Mouse (Mus musculus): ENCODE results near the gene Nsl1. TPM values are rescaled to one million over a fixed set of nuclear protein-coding genes. Genes with fewer than 3 reads are reported as not detected.

Gene Nsl1
- polyA plus RNA-seq, 1 experiment from 2014 or later, result 1.5 TPM

DNA sequence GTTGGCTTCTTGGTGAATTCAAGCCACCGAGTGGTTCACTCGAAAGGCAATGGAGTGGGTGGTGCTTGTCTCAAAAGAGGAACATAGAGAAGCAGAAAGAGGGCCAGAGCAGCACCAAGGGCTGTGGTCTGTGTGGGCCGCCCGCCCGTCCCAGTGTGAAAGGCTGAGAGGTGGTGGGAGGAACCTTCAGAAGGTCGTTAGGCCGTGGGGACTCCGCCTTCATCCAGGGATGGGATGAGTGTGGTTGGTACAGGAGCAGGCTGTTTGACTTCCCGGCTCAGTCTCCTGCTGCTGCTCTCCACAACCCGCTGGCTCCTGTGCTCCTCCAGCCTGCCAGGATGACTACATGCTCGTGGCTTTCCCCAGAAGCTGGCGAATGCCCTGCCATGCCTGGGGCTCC lies 22.8 kb downstream of the Nsl1 start:
- Histone ChIP-seq H3K9ac (replicated peaks; ENCODE audit: low read depth) (no peak overlapping the region), H3K27ac (ENCODE audit: low read length) (no peak overlapping the region), H3K36me3 (ENCODE audit: insufficient read depth, low read length) (no peaks in the 10 kb centered on the region), H3K4me2 (replicated peaks; ENCODE audit: low read depth, low read length) (no peak overlapping the region), H3K27me3 (replicated peaks; ENCODE audit: insufficient read depth, low read length) (no peaks in the 10 kb centered on the region), H3K9me3 (ENCODE audit: low read length) (no peaks in the 10 kb centered on the region), H3K4me3 (ENCODE audit: low read depth, low read length) (no peak overlapping the region), H3K4me1 (ENCODE audit: insufficient read depth, low read depth, low read length) (no peaks in the 10 kb centered on the region)
- ATAC-seq (peak; percentile 17), DNase-seq (ENCODE audit: low spot score) (no peak)
- TF ChIP-seq CTCF (IDR thresholded peaks at IDR 0.05), result no peak
- no peak for TF ChIP-seq EP300 (IDR thresholded peaks at IDR 0.05)
- 63% methylated on average over 12 of the region's 12 CpGs for WGBS

DNA sequence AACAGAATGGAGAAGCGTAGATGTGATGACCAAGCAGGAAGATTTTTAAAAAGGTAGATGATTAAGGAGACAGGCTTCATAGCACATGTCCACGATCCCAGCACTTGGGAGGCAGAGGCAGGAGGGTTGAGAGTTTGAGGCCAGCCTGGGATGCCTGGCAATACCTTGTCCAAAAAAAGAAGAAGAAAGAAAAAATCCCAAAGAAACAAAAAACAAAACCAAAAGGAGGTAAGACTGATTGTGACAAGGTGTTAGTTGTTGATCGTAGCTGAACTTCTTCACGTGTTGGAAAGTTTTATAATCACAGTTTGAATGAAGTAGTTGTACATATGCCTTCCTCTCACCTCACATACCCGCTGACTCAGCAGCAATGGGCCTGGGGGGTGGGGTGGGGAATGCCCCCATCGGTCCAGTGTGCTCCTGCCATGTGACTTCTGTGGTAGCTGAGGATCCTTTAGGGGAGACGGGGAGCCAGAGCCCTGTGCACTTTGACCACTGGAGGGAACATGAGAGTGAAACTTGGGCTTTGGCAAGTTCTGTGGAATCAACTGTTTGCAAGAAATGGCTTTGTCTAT lies 23.6 kb downstream of the Nsl1 start:
- Histone ChIP-seq H3K9ac (replicated peaks; ENCODE audit: low read depth) (no peak overlapping the region), H3K4me3 (ENCODE audit: low read depth, low read length) (no peak overlapping the region), H3K9me3 (ENCODE audit: low read length) (no peaks in the 10 kb centered on the region), H3K36me3 (ENCODE audit: insufficient read depth, low read length) (no peaks in the 10 kb centered on the region), H3K27ac (ENCODE audit: low read length) (no peak overlapping the region), H3K4me1 (ENCODE audit: insufficient read depth, low read depth, low read length) (no peaks in the 10 kb centered on the region), H3K4me2 (replicated peaks; ENCODE audit: low read depth, low read length) (no peak overlapping the region), H3K27me3 (replicated peaks; ENCODE audit: insufficient read depth, low read length) (no peaks in the 10 kb centered on the region)
- whole genome bisulfite sequencing, result 65% methylated on average over 7 of the region's 7 CpGs
- DNase-seq (ENCODE audit: low spot score) (no peak), ATAC-seq (no peak)
- no peak for TF ChIP-seq EP300 (IDR thresholded peaks at IDR 0.05)
- TF ChIP-seq CTCF (IDR thresholded peaks at IDR 0.05), result peak; percentile 28; the same call in 1 of the 2 replicates

DNA sequence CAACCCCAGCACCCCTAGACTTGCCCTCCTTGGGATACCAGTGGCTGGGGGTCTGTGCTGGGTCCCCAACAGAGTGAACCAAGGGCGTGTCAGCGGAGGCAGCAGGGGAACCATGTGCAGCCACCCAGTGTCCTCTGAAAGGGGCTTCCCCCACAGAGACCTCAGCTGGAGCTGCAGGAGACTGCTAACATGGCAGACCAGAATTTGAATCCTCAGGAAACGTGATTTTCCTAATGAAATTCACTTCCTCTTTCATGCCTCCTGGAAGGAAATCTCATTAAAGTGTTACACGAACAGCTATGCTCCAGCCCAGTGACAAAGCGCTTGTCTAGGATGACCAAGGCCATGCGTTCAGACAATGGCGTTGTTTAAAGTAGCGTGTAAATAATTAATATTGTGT lies 24.1 kb downstream of the Nsl1 start:
- WGBS, result 58% methylated on average over 8 of the region's 8 CpGs
- Histone ChIP-seq H3K36me3 (ENCODE audit: insufficient read depth, low read length) (no peaks in the 10 kb centered on the region), H3K9me3 (ENCODE audit: low read length) (no peaks in the 10 kb centered on the region), H3K27ac (ENCODE audit: low read length) (no peak overlapping the region), H3K4me1 (ENCODE audit: insufficient read depth, low read depth, low read length) (no peaks in the 10 kb centered on the region), H3K4me2 (replicated peaks; ENCODE audit: low read depth, low read length) (no peak overlapping the region), H3K4me3 (ENCODE audit: low read depth, low read length) (no peak overlapping the region), H3K27me3 (replicated peaks; ENCODE audit: insufficient read depth, low read length) (no peaks in the 10 kb centered on the region), H3K9ac (replicated peaks; ENCODE audit: low read depth) (no peak overlapping the region)
- no peak for DNase-seq (ENCODE audit: low spot score)
- TF ChIP-seq EP300 (IDR thresholded peaks at IDR 0.05) (no peak), CTCF (IDR thresholded peaks at IDR 0.05) (no peak)
- no peak; the same call in 1 of the 2 replicates for ATAC-seq

DNA sequence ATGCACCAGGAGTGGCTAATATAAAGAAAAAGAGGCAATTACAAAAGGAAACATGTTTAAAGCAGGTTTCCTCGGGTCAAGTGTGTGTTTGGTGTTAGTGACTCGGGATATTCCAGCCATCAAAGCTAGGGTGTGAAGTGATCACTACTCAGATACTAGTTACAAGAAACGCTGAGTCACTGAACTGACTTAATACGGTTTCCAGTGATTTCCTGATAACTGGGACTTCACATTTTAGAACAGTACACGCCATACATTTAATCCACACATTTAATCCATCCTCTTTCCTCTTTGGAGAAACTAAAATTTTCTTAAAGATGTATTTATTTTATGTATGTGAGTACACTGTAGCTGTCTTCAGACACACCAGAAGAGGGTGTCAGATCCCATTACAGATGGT lies 25.1 kb downstream of the Nsl1 start:
- 57% methylated on average over 5 of the region's 5 CpGs for WGBS
- ATAC-seq, result no peak
- H3K27ac ChIP-seq (ENCODE audit: low read length), result no peak overlapping the region

DNA sequence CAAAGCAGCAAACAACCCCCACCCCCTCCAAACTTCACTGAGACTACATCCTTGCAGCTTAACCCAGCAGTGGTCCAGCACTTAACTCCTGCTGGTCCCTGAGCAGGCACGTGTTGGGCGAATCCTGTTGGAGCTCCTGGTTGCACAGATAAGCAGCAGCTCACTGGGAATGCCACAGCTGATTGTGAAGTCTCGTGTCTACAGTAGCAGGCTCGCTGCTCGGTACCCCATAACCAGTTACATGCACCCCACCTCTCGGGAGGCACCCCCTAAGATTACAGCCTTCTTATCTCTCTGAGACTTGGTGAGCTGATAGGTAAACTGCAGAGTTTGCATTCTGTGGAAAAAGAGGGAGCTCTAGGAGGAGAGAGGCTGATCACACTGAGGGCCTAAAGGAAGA lies 26.5 kb downstream of the Nsl1 start:
- DNase-seq (ENCODE audit: low spot score) (no peak), ATAC-seq (no peak)
- 50% methylated on average over 6 of the region's 6 CpGs for WGBS
- Histone ChIP-seq H3K4me3 (ENCODE audit: low read depth, low read length) (no peak overlapping the region), H3K4me2 (replicated peaks; ENCODE audit: low read depth, low read length) (no peak overlapping the region), H3K9ac (replicated peaks; ENCODE audit: low read depth) (no peak overlapping the region), H3K4me1 (ENCODE audit: insufficient read depth, low read depth, low read length) (peaks cover 7% of the 10 kb centered on the region; the same call in 1 of the 2 replicates), H3K9me3 (ENCODE audit: low read length) (no peaks in the 10 kb centered on the region), H3K27ac (ENCODE audit: low read length) (no peak overlapping the region), H3K27me3 (replicated peaks; ENCODE audit: insufficient read depth, low read length) (no peaks in the 10 kb centered on the region), H3K36me3 (ENCODE audit: insufficient read depth, low read length) (no peaks in the 10 kb centered on the region)
- no peak for TF ChIP-seq CTCF (IDR thresholded peaks at IDR 0.05)
- TF ChIP-seq EP300 (IDR thresholded peaks at IDR 0.05), result no peak

More for the DNA sequence above, 25.1 kb downstream of the Nsl1 start:
- H3K4me1 ChIP-seq (ENCODE audit: insufficient read depth, low read depth, low read length), result peaks cover 7% of the 10 kb centered on the region; the same call in 1 of the 2 replicates
- no peak for DNase-seq (ENCODE audit: low spot score)
- no peak overlapping the region for H3K4me2 ChIP-seq (replicated peaks; ENCODE audit: low read depth, low read length)
- H3K36me3 ChIP-seq (ENCODE audit: insufficient read depth, low read length), result no peaks in the 10 kb centered on the region
- H3K27me3 ChIP-seq (replicated peaks; ENCODE audit: insufficient read depth, low read length), result no peaks in the 10 kb centered on the region
- no peak for TF ChIP-seq CTCF (IDR thresholded peaks at IDR 0.05)
- no peak for TF ChIP-seq EP300 (IDR thresholded peaks at IDR 0.05)
- no peaks in the 10 kb centered on the region for H3K9me3 ChIP-seq (ENCODE audit: low read length)
- no peak overlapping the region for H3K4me3 ChIP-seq (ENCODE audit: low read depth, low read length)
- no peak overlapping the region for H3K9ac ChIP-seq (replicated peaks; ENCODE audit: low read depth)

DNA sequence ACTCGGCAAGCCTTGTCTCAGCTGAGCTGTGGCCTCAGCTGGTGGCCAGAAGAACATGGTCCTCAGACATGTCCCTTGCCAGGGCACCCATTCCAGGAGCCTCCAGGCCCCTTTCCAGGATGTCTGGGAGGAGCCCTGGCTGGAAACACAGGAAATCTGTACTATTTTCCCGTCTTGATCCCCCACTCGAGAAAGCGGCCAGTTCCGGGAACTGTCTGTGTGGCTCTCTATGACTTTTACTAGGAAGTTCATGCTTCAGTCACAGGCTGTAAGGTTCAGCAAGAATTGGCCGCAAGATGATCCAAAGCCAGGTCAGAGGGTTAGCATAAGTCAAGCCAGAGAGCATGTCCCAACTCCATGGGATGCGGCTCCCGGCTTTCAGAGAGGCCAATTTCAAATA lies 29.2 kb downstream of the Nsl1 start:
- peak; percentile 27 for DNase-seq (ENCODE audit: low spot score)
- Histone ChIP-seq H3K27me3 (replicated peaks; ENCODE audit: insufficient read depth, low read length) (no peaks in the 10 kb centered on the region), H3K27ac (ENCODE audit: low read length) (no peak overlapping the region), H3K36me3 (ENCODE audit: insufficient read depth, low read length) (no peaks in the 10 kb centered on the region), H3K9ac (replicated peaks; ENCODE audit: low read depth) (no peak overlapping the region), H3K9me3 (ENCODE audit: low read length) (no peaks in the 10 kb centered on the region), H3K4me3 (ENCODE audit: low read depth, low read length) (no peak overlapping the region), H3K4me2 (replicated peaks; ENCODE audit: low read depth, low read length) (no peak overlapping the region), H3K4me1 (ENCODE audit: insufficient read depth, low read depth, low read length) (peaks cover 7% of the 10 kb centered on the region; the same call in 1 of the 2 replicates)
- peak; percentile 27; the same call in 1 of the 2 replicates for ATAC-seq
- TF ChIP-seq EP300 (IDR thresholded peaks at IDR 0.05) (no peak), CTCF (IDR thresholded peaks at IDR 0.05) (no peak)
- 60% methylated on average over 8 of the region's 8 CpGs for WGBS

Data from lung, postnatal 0 days (tissue).